Mouse (Mus musculus) A20 (cell line): ENCODE results near the gene Cryba4.

Source experiments
- DNase-seq: peaks from one replicate; pipeline ENCODE4 v3.0.0-alpha.2; 2011; ENCODE audit warnings: low read depth, low spot score

Cryba4 gene

GRCm38 (mm10) chr5:112252400-112252799, at the start of gene Cryba4:
TSS of gene Cryba4 (minus strand) at chr5:112252518.
- no peak for DNase-seq

GRCm38 (mm10) chr5:112301694-112302093, 49.4 kb upstream of the Cryba4 start:
- no peak for DNase-seq

DNA sequence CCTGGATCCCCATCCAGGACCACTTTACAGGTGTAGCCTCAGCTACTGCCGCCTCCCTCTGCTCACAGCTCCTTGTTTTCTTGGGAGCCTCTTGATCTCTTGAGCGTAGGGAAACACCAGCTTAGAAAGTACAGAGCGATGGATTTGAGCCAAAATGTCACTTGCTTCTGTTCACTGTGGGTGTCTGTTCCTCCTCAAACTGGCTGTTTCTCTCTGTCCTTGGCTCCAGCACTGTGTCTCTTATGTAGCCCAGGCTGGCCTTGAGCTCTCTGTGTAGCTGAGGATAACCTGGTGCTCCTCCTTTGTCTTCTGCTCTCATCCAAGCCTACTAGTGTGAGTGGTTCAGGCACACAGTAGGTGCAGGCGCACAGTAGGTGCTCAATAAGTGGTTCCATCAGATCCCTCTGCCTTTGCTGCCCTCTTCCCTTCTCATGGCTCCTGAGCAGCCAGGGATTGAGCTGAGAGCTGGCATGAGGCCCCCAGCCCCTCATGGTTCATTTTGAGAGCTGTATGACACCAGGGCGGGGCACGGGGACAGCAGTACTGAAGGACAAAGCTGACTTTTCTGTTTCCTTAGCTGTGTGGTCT, 48.5 kb upstream of the Cryba4 start:
- no peak for DNase-seq

GRCm38 (mm10) chr5:112300112-112300511, 47.8 kb upstream of the Cryba4 start:
- DNase-seq = no peak

GRCm38 (mm10) chr5:112299399-112299798, 47.1 kb upstream of the Cryba4 start:
- DNase-seq = no peak

DNA sequence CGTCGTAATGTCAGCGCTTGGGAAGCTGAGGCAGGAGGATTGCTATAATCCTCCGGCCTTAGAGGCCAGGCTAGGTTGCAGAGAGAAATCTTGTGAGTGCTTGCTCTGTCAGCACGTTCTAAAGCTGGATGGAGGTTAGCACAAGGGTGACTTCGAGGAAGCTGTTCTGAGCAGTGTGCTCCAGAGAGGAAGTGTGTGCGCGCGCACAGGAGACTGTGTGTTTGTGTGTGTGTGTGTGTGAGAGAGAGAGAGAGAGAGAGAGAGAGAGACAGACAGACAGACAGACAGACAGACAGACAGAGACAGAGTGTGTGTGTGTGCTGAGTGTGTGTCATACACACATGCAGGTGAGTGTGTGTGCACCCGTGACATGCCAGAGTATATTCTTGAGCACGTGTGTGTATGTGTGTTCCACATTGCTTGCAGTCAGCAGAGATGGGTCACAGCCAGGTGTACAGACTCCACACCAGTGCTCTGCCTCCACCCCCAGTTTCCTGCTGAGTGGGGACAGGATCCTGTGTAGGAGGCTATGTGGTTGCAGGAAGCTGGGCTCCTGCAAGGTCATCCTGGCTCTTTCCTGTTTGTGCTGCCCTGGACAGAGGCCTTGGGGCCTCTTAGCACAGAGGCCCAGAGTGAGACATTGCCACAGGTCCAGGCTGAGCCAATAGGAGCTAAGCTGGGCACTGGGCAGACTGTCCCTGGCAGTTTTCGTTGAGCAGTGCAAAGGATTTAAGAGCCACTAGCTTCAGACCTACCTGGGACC, 46.1 kb upstream of the Cryba4 start:
- no peak for DNase-seq

- DNase-seq = no peak
These were observed 44.9 kb upstream of the Cryba4 start for GRCm38 (mm10) chr5:112297257-112297656.

- no peak for DNase-seq
These were observed 44.3 kb upstream of the Cryba4 start for GRCm38 (mm10) chr5:112296404-112297181.

- no peak for DNase-seq
These were observed 43.2 kb upstream of the Cryba4 start for GRCm38 (mm10) chr5:112295564-112295963.

- DNase-seq = no peak
These were observed 42.8 kb upstream of the Cryba4 start for GRCm38 (mm10) chr5:112295162-112295561.

DNA sequence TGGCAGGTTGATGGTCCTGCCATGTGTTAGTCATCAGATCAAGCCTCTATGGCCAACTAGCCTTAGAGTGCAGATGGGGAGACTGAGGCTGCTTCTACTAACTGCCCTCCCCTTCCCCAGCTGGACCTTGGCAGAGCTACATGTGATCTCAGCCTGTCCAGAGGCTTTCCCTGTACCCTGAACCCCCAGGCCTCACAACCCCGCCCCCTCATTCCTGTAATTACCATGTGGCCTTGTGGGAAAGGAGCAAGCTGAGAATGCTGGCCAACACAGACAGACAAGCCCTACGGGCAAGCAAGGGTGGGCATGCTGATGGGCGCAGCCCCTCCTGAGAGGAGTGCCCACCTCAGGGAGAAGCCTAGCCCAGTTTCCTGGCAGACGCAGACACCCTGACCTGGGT, 42.4 kb upstream of the Cryba4 start:
- no peak for DNase-seq

- DNase-seq = no peak
These were observed 41.5 kb upstream of the Cryba4 start for GRCm38 (mm10) chr5:112293800-112294199.

DNA sequence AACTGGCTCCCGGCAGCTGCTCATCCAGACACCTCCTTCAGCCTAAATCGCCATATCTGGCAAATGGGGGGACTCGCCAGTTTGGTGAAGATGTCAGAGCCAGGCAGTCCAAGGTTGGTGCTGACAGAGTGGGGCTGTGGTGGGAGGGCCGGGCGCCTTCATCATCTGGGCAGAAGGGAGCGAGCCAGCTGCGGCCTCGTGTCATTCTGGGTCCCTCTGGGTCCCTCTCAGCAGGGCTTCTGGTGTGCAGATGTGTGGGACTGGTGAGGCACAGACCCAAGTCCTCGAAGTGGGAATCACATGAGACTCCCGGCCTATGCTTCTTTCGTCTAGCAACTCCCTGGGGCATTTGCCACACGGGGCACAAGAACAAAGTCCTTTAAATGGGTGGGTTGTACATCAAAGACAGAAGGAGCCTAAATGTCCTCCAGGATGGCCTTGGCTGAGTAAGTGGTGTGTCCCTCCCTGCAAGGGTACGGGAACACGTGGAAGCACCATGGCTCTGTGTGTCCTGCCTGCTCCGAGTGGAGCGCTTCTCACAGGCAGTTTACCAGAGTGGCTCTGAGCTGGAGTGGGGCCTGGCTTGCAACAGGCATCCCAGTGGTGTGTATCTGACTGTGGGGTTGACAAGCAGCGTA, 40.1 kb upstream of the Cryba4 start:
- DNase-seq = no peak

GRCm38 (mm10) chr5:112291866-112292265, 39.5 kb upstream of the Cryba4 start:
- no peak for DNase-seq

DNA sequence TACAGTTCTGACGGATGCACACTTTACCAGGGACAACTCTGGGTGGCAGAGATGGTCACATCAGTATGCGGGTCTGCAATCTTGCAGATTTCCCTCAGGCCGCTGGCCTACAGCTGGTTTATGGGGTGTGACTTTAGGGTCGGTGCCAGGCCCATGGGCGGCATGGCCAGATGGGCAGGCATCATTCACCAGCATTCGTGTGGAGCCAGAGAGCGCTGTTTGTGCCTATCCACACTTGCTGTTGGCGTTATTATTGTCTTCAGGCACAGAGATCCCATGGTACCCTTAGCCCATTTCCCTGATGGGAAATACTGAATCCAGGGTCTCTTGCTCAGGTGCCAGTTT, 38.2 kb upstream of the Cryba4 start:
- DNase-seq = no peak

- DNase-seq = no peak
These were observed 37.7 kb upstream of the Cryba4 start for GRCm38 (mm10) chr5:112289819-112290535.

DNA sequence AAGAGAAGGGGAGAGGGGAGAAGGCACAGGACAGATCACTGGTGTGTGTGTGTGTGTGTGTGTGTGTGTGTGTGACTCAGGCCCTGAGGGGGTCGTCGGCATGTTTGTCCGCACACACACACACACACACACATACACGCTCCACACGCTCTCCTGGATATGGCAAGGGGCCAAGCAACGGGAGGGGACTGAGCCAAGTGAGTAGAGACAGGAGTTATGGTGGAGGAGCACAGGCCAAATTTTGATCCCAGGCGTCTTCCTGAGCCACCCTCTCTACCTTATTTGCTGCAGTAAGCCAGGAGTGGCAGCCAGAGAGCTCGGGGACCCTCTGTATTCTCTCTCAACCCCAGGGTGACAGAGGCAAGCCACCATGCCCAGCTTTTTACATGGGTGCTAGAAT, 36.9 kb upstream of the Cryba4 start:
- DNase-seq = no peak

GRCm38 (mm10) chr5:112288193-112289141, 36.1 kb upstream of the Cryba4 start:
- DNase-seq = no peak

GRCm38 (mm10) chr5:112287652-112288051, 35.3 kb upstream of the Cryba4 start:
- no peak for DNase-seq

DNA sequence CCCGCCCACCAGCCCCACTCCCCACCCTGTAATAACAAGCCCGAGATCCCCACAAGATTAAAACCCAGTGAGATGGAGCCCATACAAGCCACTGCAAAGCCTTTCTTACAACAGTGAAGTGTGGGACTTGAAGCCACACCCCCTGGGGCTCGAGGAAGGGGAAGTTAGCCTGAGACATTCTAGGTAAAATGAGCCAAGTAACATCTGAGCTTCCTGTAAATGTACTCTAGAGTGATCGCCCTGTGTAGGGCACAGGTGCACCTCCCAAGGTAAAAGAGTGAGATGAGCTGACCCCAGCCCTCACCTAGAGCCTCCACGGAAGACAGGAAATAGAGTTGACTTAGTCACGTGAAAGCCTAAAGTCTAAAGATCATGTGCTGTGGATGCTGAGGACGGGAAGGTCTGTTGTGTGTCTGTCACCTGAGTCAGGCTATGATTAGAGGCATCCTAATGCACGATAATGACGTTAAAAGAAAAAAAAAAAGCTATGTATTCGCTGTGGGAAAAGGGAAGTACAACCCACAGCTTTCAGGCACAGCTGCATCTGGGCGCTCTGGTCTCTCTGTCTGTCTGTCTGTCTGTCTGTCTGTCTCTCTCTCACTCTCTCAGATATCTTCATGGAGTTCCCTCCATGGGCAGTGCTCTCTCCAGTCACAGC, 34.8 kb upstream of the Cryba4 start:
- DNase-seq = peak; percentile 79
